Mouse (Mus musculus): ENCODE results near the gene Zfp874b. TPM values are rescaled to one million over a fixed set of nuclear protein-coding genes. Genes with fewer than 3 reads are reported as not detected.
A peak's percentile ranks its signal among the peaks of the same experiment; 100 is the strongest.
"Not testable (repeated sequence)": the region's sequence is repeated elsewhere in the genome, so short reads cannot be mapped to it uniquely, and the experiment has no call there.

Gene Zfp874b
- 10 to 100 TPM; 18.4 to 20.2 TPM for total RNA-seq (2021)

DNA sequence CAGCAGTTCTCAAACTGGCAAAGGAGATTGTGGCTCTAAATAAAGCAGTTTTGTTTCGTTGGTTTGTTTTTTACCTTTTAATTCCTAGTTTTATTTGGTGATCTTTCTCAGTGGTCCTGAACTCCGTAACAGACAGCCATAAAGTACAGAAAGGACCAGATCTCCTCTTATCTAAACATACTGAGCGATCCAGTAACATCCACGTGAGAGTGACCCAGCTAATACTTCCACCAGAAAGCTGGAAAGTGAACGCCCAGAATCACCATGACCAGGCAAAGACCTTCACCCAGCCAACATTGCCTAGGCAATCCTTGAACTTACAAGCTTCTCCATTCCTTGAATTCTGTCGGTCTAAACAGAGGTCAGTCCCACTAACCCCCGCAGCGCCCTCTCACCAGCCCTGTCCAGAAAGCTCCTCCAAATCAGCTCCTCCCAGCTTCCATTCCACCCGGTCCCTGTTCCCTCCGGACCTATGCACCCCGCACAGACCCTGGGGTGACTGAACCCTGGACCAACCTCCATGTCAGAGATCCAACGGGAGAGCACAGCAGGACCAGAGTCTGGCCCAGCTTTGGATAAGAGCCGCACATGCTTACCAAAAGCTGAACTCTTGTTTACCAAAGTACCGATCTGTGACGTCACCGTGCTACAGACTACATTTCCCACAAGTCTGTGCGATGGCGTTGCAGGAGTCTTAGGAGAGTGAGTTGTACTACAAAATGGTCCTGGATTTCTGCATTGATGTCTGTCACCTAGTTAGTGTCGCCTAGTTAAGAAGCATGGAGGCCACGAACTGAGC lies at the start of gene Zfp874b:
Zfp874b (minus strand) TSS at position 634 of the 799 bp plus-strand sequence.
- DNase-seq: peak; percentile 83 to 88

GRCm38 (mm10) chr13:67527049-67527730 lies 43.1 kb upstream of the Zfp874b start:
- DNase-seq: no peak

GRCm38 (mm10) chr13:67525753-67526410 lies 41.8 kb upstream of the Zfp874b start, which contains the start of the genes Gm26965 and Zfp87:
Gene Gm26965 (minus strand): TSS chr13:67526151.
Gene Zfp87 (minus strand): TSS chr13:67526177.
- peak; percentile 93 to 94 for DNase-seq

DNA sequence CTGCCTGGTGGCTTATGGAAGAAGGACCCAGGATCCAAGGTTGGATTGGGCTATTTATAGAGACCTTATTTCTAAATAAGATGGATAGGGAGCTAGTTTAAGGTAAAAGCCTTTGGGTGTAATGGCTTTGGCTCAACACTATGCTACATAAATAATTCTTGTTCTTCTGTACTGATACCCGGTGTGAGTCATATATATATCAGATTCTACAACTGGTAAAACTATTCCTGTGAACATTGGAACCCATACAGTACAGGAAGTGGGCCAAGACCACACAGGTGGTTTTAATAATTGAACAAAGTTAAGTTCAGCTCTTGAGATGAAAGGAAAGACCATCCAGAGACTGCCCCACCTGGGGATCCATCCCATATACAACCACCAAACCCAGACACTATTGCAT lies 16.9 kb upstream of the Zfp874b start:
- DNase-seq: no peak

- peak; percentile 86 to 88 for DNase-seq
Observed at GRCm38 (mm10) chr13:67500084-67500719, 16.1 kb upstream of the Zfp874b start, which contains the start of gene Zfp58. Gene Zfp58 (minus strand): TSS chr13:67500555.

DNA sequence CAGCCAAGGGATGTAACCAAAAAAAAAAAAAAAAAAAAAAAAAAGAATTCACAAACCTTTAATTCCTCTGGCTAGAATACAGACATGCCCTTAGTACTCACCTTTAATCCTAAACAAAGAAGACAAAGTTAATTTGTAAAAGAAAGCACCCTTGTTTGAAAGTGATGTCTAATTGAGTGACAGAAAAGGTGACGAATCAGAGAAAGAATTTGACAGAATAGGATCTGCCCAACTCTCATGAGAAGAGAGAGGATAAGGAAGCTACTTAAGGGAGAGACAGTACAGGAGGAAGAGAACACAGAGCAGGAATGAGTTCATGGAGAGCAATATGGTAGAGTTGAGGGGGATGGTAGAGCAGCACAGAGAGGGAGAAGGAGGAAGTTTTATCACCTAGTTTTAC lies 11.6 kb upstream of the Zfp874b start:
- no peak for DNase-seq

GRCm38 (mm10) chr13:67484424-67484811 lies 360 bp upstream of the Zfp874b start:
- no peak for DNase-seq

DNA sequence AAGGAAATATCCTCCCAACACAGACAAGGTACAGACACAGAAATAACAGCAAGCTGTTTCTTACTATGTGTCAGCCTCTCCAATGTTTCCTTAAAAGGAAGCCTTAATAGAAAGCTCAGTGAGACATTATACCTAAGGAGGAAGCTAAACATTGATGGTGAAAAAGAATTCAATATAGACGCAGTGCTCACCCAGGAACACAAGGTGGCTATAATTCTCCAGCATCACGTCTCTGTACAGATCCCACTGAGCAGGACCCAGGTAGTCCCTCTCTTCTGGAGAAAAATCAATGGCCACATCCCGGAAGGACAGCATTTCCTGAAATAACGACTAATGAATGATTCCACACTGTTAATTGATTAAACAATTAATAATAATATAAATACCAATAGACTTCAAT lies 2.5 kb downstream of the Zfp874b start:
- DNase-seq: no peak

GRCm38 (mm10) chr13:67469274-67469673 lies 14.8 kb downstream of the Zfp874b start:
- DNase-seq: no peak

- not testable (repeated sequence) for DNase-seq
Observed at GRCm38 (mm10) chr13:67463506-67464185, 20.4 kb downstream of the Zfp874b start.

- DNase-seq: peak in 1 of 2 experiments; percentile 3
Observed at GRCm38 (mm10) chr13:67452021-67452309, 32.1 kb downstream of the Zfp874b start.

GRCm38 (mm10) chr13:67451172-67452020 lies 32.7 kb downstream of the Zfp874b start, which contains the start of gene Zfp874a:
Gene Zfp874a (minus strand): TSS chr13:67451624.
- DNase-seq: peak; percentile 87 to 91

GRCm38 (mm10) chr13:67437095-67437494 lies 47.0 kb downstream of the Zfp874b start:
- not testable (repeated sequence) for DNase-seq

GRCm38 (mm10) chr13:67428116-67428515 lies 55.9 kb downstream of the Zfp874b start:
- DNase-seq: no peak

GRCm38 (mm10) chr13:67425699-67426098 lies 58.4 kb downstream of the Zfp874b start:
- DNase-seq: not testable (repeated sequence)

GRCm38 (mm10) chr13:67422532-67422931 lies 61.5 kb downstream of the Zfp874b start:
- not testable (repeated sequence) for DNase-seq
